Mouse (Mus musculus) stomach, embryonic 14.5 days (tissue): Measurements from ENCODE around the gene Gramd4. TPM values are rescaled to one million over a fixed set of nuclear protein-coding genes. Genes with fewer than 3 reads are reported as not detected.

Experiments
- ATAC-seq: fragments of 200-750 bp; cut with Nextera tagmentation; 2 replicates; pipeline ENCODE4 v1.8.0; 2017; ENCODE audit warnings: low read depth, moderate TSS enrichment; ENCODE audit not compliant: insufficient number of reproducible peaks, insufficient read depth, low FRiP score
- H3K27ac ChIP-seq: fragments of 300-500 bp; sonication (generic); 2 replicates; pipeline ENCODE4 v1.5.1; 2014; ENCODE audit warnings: mild to moderate bottlenecking, low read length, moderate library complexity, mixed read lengths
- H3K27me3 ChIP-seq: fragments of 300-500 bp; sonication (generic); 2 replicates; pipeline ENCODE4 v1.6.1; 2014; ENCODE audit warnings: low read length, control low read depth, mixed read lengths; ENCODE audit not compliant: control insufficient read depth, insufficient read depth
- H3K36me3 ChIP-seq: fragments of 300-500 bp; sonication (generic); 2 replicates; pipeline ENCODE4 v1.6.1; 2014; ENCODE audit warnings: mild to moderate bottlenecking, control low read depth, low read length, moderate library complexity, mixed read lengths; ENCODE audit not compliant: control insufficient read depth, insufficient read depth
- H3K4me1 ChIP-seq: fragments of 300-500 bp; sonication (generic); 2 replicates; pipeline ENCODE4 v1.6.1; 2014; ENCODE audit warnings: low read length, control low read depth, mixed read lengths; ENCODE audit not compliant: control insufficient read depth, insufficient read depth
- H3K4me2 ChIP-seq: fragments of 300-500 bp; sonication (generic); replicated peaks from 2 replicates; pipeline ENCODE4 v1.6.1; 2014; ENCODE audit warnings: low read depth, low read length, control low read depth
- H3K4me3 ChIP-seq: fragments of 300-500 bp; sonication (generic); 2 replicates; pipeline ENCODE4 v1.5.1; 2014; ENCODE audit warnings: low read depth, low read length, control low read depth
- H3K9ac ChIP-seq: fragments of 300-500 bp; sonication (generic); replicated peaks from 2 replicates; pipeline ENCODE4 v1.6.1; 2014; ENCODE audit warnings: low read depth, mild to moderate bottlenecking, control low read depth, low read length, moderate library complexity, mixed read lengths
- H3K9me3 ChIP-seq: fragments of 300-500 bp; sonication (generic); 2 replicates; pipeline ENCODE4 v1.6.1; 2016; ENCODE audit warnings: low read depth, low read length, control low read depth; ENCODE audit not compliant: control insufficient read depth
- WGBS: fragments of 180-500 bp; shearing (Covaris S2); extraction: QIAGEN DNeasy Blood & Tissue Kit; methylation state at CpG from one replicate; pipeline ENCODE4 v1.1.7; 2014; 5-methylcytosine and 5-hydroxymethylcytosine counted together
- polyA plus RNA-seq: library from polyadenylated mRNA; unstranded; fragments of >200 nt; fragmentation: Nextera tagmentation; extraction: Ambion mirVana; gene quantifications from 2 replicates; pipeline ENCODE4 v1.2.1, GENCODE M21; 2014

The Gramd4 gene
- 7.2 and 7.6 TPM in 2 replicates for polyA plus RNA-seq

DNA sequence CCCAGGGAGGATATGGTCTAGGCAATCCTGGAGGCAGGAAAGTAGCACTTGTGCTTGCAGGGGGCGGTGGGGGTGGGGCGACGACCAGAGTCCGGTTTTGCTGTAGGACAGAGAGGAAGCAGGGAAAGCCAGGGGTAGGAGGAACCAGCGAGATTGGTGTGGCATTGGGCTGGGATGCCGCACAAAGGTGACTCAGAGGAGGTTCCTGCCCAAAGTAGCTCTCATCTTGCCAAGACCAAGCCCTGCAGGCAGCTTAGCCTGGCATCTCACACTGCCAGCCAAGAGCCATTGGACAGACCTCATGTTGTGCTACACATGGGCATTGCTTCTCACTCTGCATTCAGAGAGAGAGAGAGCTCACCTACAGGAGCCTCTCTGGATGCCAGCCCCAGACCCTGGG is at the start of gene Gramd4:
Gramd4 (plus strand) TSS at position 283 of the 400 bp plus-strand sequence.
- H3K9me3 ChIP-seq = no peaks in the 10 kb centered on the region
- no peaks in the 10 kb centered on the region for H3K27me3 ChIP-seq
- WGBS = 25% methylated on average over 6 of the region's 6 CpGs
- ATAC-seq = no peak
- H3K4me3 ChIP-seq = peak within 1 kb of the TSS; percentile 87
- H3K4me1 ChIP-seq = peaks cover 28% of the 10 kb centered on the region
- peak within 1 kb of the TSS; percentile 33; the same call in 1 of the 2 replicates for H3K27ac ChIP-seq
- H3K9ac ChIP-seq = peak within 1 kb of the TSS; percentile 81; the same call in 1 of the 2 replicates
- peak within 1 kb of the TSS; percentile 96 for H3K4me2 ChIP-seq
- H3K36me3 ChIP-seq = no peaks in the 10 kb centered on the region

DNA sequence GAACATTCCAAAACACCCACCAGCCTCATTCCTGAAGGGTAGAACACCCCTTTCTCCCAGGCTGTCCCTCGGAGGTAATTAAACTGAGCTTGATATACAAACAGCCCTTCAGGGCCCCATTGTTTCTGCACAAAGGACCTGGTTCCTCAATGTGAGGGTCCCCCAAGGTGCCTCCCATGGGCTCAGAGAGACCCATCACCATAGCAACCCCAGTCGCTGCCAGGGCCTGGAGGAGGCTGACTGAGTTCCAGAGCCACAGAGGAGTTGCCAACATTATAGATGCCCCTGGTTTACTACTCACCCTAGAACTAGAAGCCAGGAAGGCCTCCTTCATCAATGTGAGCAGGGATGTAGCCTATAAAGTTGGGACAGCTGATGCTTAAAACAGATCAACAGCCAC is 44.4 kb upstream of the Gramd4 start:
- no peaks in the 10 kb centered on the region for H3K27me3 ChIP-seq

DNA sequence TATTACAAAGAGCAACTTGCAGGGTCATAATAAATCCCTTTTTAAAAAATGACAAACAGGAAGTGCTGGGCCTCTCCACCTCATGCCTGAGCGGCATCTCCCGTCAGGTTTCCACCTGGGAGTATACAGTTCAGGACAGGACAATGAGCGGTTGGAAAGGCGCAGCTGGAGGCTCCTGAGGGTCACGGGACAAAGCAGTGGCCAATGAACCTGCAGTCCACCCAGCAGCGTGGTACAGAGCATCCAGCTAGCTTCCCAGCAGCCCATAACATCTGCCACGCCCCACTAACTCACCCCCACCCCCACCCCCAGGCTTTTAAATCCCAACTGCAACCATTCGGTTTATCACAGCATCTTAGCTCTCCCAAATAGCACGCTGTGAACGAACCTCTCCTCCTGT is 43.8 kb upstream of the Gramd4 start:
- no peaks in the 10 kb centered on the region for H3K9me3 ChIP-seq
- H3K4me1 ChIP-seq = peaks cover 13% of the 10 kb centered on the region; the same call in 1 of the 2 replicates
- no peaks in the 10 kb centered on the region for H3K27me3 ChIP-seq
- H3K36me3 ChIP-seq = no peaks in the 10 kb centered on the region
- ATAC-seq = no peak
- H3K27ac ChIP-seq = no peak overlapping the region
- no peak overlapping the region for H3K4me3 ChIP-seq
- WGBS = 51% methylated on average over 10 of the region's 10 CpGs
- no peak overlapping the region for H3K4me2 ChIP-seq
- no peak overlapping the region for H3K9ac ChIP-seq

More for the DNA sequence above, 44.4 kb upstream of the Gramd4 start:
- no peak for ATAC-seq
- no peak overlapping the region for H3K4me2 ChIP-seq
- H3K27ac ChIP-seq = no peak overlapping the region
- H3K9me3 ChIP-seq = no peaks in the 10 kb centered on the region
- 50% methylated on average over 2 of the region's 2 CpGs for WGBS
- no peak overlapping the region for H3K9ac ChIP-seq
- no peaks in the 10 kb centered on the region for H3K36me3 ChIP-seq
- H3K4me3 ChIP-seq = no peak overlapping the region
- H3K4me1 ChIP-seq = peaks cover 13% of the 10 kb centered on the region; the same call in 1 of the 2 replicates

DNA sequence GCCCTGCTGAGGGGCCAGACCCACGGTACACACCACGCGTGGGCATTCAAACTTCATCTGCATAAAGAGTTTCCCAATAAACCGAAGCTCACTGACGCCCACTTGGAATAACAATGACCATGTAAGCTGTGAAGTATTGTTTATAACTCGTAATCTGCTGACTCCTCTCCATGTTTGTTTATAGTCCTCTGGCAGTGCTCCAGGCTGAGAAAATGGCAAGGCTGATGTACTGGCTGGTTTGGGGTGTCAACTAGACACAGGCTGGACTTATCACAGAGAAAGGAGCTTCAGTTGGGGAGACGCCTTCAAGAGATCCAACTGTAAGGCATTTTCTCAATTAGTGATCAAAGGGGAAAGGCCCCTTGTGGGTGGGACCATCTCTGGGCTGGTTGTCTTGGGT is 42.5 kb upstream of the Gramd4 start:
- 71% methylated on average over 7 of the region's 7 CpGs for WGBS
- Histone ChIP-seq H3K27me3 (no peaks in the 10 kb centered on the region), H3K4me3 (no peak overlapping the region), H3K27ac (no peak overlapping the region), H3K4me1 (peaks cover 13% of the 10 kb centered on the region; the same call in 1 of the 2 replicates), H3K4me2 (no peak overlapping the region), H3K36me3 (no peaks in the 10 kb centered on the region), H3K9me3 (no peaks in the 10 kb centered on the region), H3K9ac (no peak overlapping the region)
- no peak for ATAC-seq

DNA sequence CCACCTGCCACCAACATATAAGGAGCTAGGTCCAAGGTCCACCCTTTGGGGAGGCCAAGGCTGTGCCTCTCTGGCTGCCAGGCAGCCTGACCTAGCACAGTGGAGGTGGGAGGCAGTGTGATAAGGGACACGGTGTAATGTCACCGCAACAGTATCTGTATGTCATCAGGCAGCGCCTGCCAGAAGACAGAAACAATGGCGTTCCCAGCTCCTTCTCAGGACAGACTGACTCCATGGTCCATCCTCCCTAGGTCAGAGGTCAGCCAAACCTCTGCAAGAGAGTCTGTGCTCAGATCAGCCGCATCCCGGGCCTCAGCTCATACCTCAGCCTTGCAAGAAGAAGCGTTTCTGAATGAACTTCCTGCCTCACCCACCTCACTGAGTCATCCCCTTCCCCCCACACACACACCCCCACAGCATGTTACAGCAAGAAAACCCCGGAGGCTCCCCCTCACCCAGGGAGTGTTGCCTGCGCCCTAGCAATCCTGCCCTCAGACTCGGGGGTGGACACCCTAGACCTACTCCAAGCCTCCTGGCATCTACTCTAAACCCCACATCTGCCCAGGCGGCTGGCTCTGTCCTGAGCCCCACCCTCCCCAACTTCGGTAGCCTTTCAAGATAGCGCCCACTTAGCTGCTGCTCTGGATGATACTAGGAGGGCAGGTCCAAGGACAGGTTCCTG is 41.5 kb upstream of the Gramd4 start:
- Histone ChIP-seq H3K27me3 (no peaks in the 10 kb centered on the region), H3K36me3 (no peaks in the 10 kb centered on the region), H3K4me1 (peaks cover 14% of the 10 kb centered on the region; the same call in 1 of the 2 replicates), H3K4me2 (no peak overlapping the region), H3K9me3 (no peaks in the 10 kb centered on the region), H3K27ac (0 out of 2 replicates have a peak overlapping the region, but pooled peaks have one; percentile 6), H3K9ac (no peak overlapping the region), H3K4me3 (no peak overlapping the region)
- 0 out of 2 replicates have a peak, but pooled peaks have one; percentile 47 for ATAC-seq
- WGBS = 49% methylated on average over 13 of the region's 13 CpGs

DNA sequence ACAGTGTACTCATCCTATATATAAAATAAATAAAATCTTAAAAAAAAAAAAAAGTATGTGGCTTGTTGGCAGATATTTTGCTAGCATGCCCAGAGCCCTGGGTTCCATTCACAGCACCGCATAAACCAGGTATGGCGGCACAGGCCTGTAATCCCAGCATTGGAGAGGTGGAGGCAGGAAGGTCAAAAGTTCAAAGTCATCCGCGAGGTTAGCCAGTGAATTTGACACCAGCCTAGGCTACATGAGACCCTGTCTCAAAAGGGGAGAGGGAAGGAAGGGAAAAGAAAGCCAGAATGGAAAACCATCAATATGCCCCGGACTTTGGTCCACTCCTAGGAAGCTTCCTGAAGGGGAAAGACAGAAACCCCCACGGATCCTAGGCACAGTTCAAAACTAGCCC is 40.2 kb upstream of the Gramd4 start:
- WGBS = 93% methylated on average over 6 of the region's 6 CpGs
- Histone ChIP-seq H3K9me3 (no peaks in the 10 kb centered on the region), H3K36me3 (no peaks in the 10 kb centered on the region), H3K4me2 (no peak overlapping the region), H3K4me3 (no peak overlapping the region), H3K4me1 (peaks cover 21% of the 10 kb centered on the region; the same call in 1 of the 2 replicates), H3K9ac (no peak overlapping the region), H3K27ac (no peak overlapping the region), H3K27me3 (no peaks in the 10 kb centered on the region)
- ATAC-seq = no peak

DNA sequence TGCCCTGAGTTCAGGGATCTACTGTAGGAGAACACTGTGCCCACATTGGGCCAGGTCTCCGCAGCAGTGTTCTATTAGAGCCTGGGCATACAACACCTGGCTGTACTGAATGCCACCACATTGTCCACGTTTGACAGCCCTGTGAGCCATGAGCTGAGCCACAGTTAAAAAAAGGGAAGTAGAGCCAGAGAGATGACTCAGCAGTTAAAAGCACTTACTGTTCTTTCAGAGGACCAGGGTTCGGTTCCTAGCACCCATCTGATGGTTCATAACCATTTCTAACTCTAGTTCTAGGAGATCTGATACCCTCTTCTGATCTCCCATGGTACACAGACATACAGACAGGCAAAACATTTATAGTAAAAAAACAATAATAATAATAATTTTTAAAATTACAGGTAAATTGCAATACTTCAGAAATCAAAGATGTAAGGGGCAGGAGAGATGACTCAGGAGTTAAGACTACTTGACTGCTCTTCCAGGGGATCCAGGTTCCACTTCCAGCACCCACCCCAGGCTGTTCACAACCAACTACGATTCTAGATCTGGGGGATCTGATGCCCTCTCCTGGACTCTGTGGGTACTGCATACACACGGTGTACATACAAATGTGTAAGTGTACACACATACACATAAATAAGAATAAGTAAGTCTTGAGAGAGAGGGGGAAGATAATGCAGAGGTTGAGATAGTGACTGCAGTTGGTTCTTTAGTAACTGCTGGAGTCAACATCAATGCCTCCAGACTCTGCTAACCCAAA is 38.6 kb upstream of the Gramd4 start:
- H3K36me3 ChIP-seq = no peaks in the 10 kb centered on the region
- H3K4me3 ChIP-seq = no peak overlapping the region
- no peak overlapping the region for H3K27ac ChIP-seq
- no peak for ATAC-seq
- no peaks in the 10 kb centered on the region for H3K9me3 ChIP-seq
- 93% methylated on average over 5 of the region's 5 CpGs for WGBS
- no peak overlapping the region for H3K4me2 ChIP-seq
- no peaks in the 10 kb centered on the region for H3K27me3 ChIP-seq
- H3K4me1 ChIP-seq = peaks cover 18% of the 10 kb centered on the region; the same call in 1 of the 2 replicates
- no peak overlapping the region for H3K9ac ChIP-seq

DNA sequence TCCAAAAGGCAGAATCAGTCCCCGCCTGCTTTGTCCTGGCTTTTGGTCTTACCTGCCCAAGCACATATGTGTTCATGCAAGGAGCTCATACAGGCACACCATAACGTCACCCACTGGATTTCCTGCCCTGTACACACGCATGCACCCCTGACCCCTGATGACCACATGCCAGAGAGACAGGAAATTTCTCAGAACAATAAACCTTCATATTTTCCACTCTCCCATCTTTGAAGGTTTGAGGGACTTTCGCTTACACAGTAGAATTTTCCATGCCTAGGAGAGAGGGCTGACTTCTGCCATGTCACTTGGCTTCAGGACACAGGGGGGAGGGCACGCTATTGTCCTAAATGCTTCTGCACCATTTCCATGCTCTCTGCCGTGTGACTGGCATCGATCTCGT is 37.5 kb upstream of the Gramd4 start:
- Histone ChIP-seq H3K36me3 (no peaks in the 10 kb centered on the region), H3K27me3 (no peaks in the 10 kb centered on the region), H3K4me3 (no peak overlapping the region), H3K4me2 (no peak overlapping the region), H3K9me3 (no peaks in the 10 kb centered on the region), H3K27ac (no peak overlapping the region), H3K9ac (no peak overlapping the region), H3K4me1 (peaks cover 18% of the 10 kb centered on the region; the same call in 1 of the 2 replicates)
- WGBS = 80% methylated on average over 8 of the region's 8 CpGs
- ATAC-seq = no peak
